Mouse (Mus musculus) neural tube, postnatal 0 days (tissue): ENCODE data around the gene Gas2. TPM values are rescaled to one million over a fixed set of nuclear protein-coding genes. Genes with fewer than 3 reads are reported as not detected.

Source experiments
- polyA plus RNA-seq: library from polyadenylated mRNA; unstranded; fragments of >200 nt; fragmentation: Nextera tagmentation; extraction: Ambion mirVana; gene quantifications from 2 replicates; pipeline ENCODE4 v1.2.1, GENCODE M21; 2015

Gene Gas2
- 17.4 and 19.3 TPM in 2 replicates for polyA plus RNA-seq

DNA sequence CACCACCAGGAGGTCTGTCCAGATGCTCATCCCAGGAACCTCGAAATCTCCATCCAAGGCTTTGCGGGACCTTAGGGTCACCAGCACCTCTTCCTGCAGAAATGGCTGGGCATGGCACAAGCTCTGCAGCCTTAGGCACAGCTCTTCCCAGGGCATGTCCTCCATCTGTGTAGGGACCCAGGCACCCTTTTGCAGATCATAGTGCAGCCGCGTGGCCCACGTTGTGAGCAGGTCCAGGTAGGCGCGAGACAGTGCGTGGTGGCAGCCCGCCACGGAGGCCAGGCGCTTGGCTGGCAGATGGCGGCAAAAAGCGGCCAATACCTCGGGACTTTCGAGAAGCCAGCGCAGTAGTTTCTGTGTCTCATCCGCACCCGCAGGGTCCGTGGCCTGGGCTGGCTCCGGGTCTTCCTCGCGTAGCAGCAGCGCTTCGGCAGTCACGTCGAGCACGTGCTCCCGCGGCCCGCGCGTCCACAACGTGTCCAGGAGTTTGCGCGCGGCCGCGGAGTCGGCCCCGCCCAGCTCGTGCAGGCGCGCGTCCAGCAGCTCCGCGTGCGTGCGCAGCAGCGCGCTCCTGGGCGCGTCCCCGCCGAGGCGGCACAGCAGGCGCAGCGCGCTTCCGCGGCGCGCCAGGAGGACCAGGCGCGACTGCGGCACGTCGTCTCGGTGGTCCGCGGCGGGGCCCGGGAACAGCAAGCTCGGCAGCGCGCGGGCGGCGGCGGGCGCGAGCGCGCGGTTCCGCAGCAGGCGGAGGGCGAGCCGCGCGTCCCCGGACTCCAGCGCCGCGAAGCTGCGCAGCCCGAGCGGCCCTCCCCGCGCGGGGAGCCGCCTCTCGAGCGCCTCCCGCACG is at the start of gene Gas2:
Gas2 (plus strand) TSS at position 766 of the 847 bp plus-strand sequence.

GRCm38 (mm10) chr7:51862097-51862492 is 280 bp downstream of the Gas2 start, which contains the start of gene Fancf:
Gene Fancf (minus strand): TSS chr7:51862267.

DNA sequence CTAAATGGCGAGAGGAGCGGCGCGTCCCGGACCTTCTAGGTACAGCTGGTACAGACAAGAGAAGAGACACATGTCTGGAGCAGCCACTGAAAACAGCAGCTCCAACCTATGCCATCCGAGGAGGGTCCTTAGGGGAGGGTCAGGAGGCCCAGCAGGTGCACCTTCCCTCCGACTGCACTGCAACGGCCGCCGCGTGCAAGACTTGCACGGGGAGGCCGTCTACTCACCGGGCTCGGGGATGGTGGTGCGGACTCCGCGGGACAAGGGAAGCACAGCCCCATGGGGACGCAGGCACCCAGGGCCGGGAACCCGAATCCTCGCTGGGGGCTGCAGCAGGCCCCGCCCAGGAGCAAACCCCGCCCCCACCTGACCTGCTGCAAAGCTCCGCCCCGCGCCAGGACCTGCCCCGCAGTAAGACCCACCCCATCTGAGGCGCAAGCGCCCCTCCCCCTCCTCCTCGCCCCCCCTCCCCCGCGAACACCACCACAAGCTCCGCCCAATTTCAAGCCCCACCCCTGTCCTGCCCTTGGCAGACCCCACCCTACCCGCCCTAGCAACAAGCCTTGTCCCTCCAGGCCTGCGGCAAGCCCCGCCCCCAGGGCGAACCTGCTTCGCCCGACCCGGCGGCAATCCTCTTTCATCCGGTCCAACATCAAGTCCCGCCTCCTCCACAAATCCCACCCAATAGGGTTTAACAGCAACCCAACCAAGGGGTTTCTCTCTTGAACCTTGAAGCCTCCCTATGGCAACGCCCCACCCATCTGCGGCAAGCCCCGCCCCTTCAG is 143.9 kb downstream of the Gas2 start, which contains the start of gene Svip:
Svip (minus strand) TSS at position 508 of the 785 bp plus-strand sequence.

DNA sequence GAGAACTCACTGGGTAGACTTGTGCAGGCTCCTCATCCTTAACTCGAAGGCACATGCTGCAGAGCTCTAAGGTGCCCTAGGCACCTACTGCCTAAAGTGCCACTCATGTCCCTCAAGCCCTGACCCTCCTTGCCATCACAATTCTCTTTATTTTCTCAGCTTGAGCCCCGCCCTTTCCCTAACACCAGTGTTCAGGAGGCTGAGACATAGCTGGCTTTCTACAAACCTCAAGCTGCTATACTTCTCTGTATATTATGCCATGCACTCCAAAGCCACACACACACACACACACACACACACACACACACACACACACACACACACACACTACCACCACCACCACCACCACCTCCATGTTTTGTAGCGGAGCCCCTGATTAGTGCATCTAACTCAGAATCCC is 153.8 kb downstream of the Gas2 start, which contains the start of gene 1700015G11Rik:
1700015G11Rik (minus strand) TSS at position 101 of the 400 bp plus-strand sequence.

Other genes with a start within 250 kb of the Gas2 start
- 128 and 141 TPM in 2 replicates for gene Slc17a6, start 240.0 kb upstream of the Gas2 start, polyA plus RNA-seq
- gene Fancf, start 252 bp downstream of the Gas2 start, polyA plus RNA-seq: 9.5 and 10.9 TPM in 2 replicates
- gene Svip, start 144.0 kb downstream of the Gas2 start, polyA plus RNA-seq: 21.8 and 22.5 TPM in 2 replicates
- gene 1700015G11Rik, start 153.7 kb downstream of the Gas2 start, polyA plus RNA-seq: 0.46 TPM in 1 of 2 replicates, not detected in the other